Mouse (Mus musculus) lung, embryonic 15.5 days (tissue): ENCODE data around the gene Rfx1. TPM values are rescaled to one million over a fixed set of nuclear protein-coding genes. Genes with fewer than 3 reads are reported as not detected.

Experiments used
- ATAC-seq: fragments of 200-750 bp; cut with Nextera tagmentation; 2 replicates; pipeline ENCODE4 v1.8.0; 2017; ENCODE audit warnings: moderate number of reproducible peaks, borderline replicate concordance; ENCODE audit not compliant: low FRiP score, low TSS enrichment; ENCODE audit errors: extremely low read depth
- H3K27ac ChIP-seq: fragments of 300-500 bp; sonication (generic); 2 replicates; pipeline ENCODE4 v1.5.1; 2015; ENCODE audit warnings: moderate library complexity, mild to moderate bottlenecking, inconsistent platforms
- H3K27me3 ChIP-seq: fragments of 300-500 bp; sonication (generic); 2 replicates; pipeline ENCODE4 v1.6.1; 2015; ENCODE audit warnings: inconsistent platforms
- H3K36me3 ChIP-seq: fragments of 300-500 bp; sonication (generic); 2 replicates; pipeline ENCODE4 v1.6.1; 2015; ENCODE audit warnings: inconsistent platforms
- H3K4me1 ChIP-seq: fragments of 300-500 bp; sonication (generic); 2 replicates; pipeline ENCODE4 v1.6.1; 2015; ENCODE audit warnings: inconsistent platforms
- H3K4me2 ChIP-seq: fragments of 300-500 bp; sonication (generic); 2 replicates; pipeline ENCODE4 v1.6.1; 2015; ENCODE audit warnings: inconsistent platforms, mild to moderate bottlenecking, moderate library complexity
- H3K4me3 ChIP-seq: fragments of 300-500 bp; sonication (generic); 2 replicates; pipeline ENCODE4 v1.5.1; 2015; ENCODE audit warnings: mild to moderate bottlenecking, inconsistent platforms
- H3K9ac ChIP-seq: fragments of 300-500 bp; sonication (generic); 2 replicates; pipeline ENCODE4 v1.6.1; 2015; ENCODE audit warnings: inconsistent platforms
- H3K9me3 ChIP-seq: fragments of 300-500 bp; sonication (generic); 2 replicates; pipeline ENCODE4 v1.6.1; 2016; ENCODE audit warnings: inconsistent platforms
- WGBS: fragments of 180-500 bp; shearing (Covaris S2); methylation state at CpG from one replicate; pipeline ENCODE4 v1.1.7; 2015; 5-methylcytosine and 5-hydroxymethylcytosine counted together
- polyA plus RNA-seq: library from polyadenylated mRNA; unstranded; fragments of >200 nt; fragmentation: Nextera tagmentation; extraction: Ambion mirVana; gene quantifications from 2 replicates; pipeline ENCODE4 v1.2.1, GENCODE M21; 2015

Rfx1 gene
- polyA plus RNA-seq: 9.0 and 10.6 TPM in 2 replicates

DNA sequence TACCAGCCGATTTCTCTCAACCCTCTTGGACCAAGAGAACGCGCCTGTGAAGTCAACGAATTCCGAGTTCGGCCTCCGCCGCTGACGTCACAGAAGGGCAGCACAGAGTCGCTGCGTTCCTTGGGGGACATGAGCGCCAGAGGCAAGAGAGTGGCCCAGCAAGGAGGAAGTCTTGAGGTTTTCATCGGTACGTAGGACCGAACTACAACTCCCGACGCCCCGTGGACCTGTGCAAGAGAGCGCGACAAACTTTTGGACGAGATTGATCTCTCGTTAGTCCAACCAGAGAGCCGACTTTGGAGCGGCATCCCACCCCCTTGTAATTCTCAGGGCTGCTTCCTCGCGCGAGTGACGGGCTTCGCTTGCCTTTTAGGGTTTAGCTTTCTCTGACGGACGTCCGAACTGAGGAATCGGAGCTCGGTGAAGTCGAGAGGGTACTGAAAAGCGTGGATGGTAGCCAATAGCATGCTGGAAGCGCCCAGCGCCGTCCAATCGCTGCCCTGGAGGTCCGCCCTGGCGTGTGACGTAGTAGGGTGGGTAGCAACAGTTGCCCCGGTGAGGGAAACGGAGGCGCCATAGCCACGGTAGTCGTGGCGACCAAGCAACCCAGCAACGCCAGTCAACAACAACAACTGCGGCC, at the start of gene Rfx1:
Rfx1 (plus strand) TSS at position 544 of the 640 bp plus-strand sequence.
- WGBS: under 1% methylated on average over 51 of the region's 51 CpGs
- Histone ChIP-seq H3K9ac (peak within 1 kb of the TSS; percentile 84), H3K27me3 (no peaks in the 10 kb centered on the region), H3K27ac (peak within 1 kb of the TSS; percentile 98), H3K9me3 (no peaks in the 10 kb centered on the region), H3K4me3 (peak within 1 kb of the TSS; percentile 95), H3K4me1 (peaks cover 28% of the 10 kb centered on the region), H3K36me3 (no peaks in the 10 kb centered on the region), H3K4me2 (peak within 1 kb of the TSS; percentile 78)
- ATAC-seq: peak; percentile 97

DNA sequence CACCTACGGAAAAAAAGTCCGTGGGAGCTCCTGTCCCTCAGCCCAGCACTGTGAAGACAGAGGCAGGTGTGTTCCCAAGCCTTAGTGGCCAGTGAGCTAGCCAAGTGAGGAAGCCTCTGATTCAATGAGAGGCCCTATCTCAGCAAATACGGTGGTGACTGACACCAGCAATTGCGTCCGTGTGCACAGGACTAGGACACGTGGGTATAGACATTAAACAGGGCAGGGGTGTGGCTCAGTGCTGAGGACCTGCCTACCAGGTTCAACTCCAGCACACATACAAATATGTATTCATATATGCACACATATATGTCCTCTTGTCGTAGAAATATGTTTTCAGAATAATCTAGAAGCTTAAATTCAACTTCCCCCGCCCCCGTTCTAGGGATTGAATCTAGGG, 46.9 kb upstream of the Rfx1 start:
- ATAC-seq: no peak
- H3K27me3 ChIP-seq: peaks cover 25% of the 10 kb centered on the region; the same call in 1 of the 2 replicates
- WGBS: 71% methylated on average over 9 of the region's 9 CpGs
- no peaks in the 10 kb centered on the region for H3K9me3 ChIP-seq
- H3K27ac ChIP-seq: no peak overlapping the region
- no peak overlapping the region for H3K4me3 ChIP-seq
- H3K36me3 ChIP-seq: no peaks in the 10 kb centered on the region
- peaks cover 41% of the 10 kb centered on the region for H3K4me1 ChIP-seq
- no peak overlapping the region for H3K9ac ChIP-seq
- no peak overlapping the region for H3K4me2 ChIP-seq

DNA sequence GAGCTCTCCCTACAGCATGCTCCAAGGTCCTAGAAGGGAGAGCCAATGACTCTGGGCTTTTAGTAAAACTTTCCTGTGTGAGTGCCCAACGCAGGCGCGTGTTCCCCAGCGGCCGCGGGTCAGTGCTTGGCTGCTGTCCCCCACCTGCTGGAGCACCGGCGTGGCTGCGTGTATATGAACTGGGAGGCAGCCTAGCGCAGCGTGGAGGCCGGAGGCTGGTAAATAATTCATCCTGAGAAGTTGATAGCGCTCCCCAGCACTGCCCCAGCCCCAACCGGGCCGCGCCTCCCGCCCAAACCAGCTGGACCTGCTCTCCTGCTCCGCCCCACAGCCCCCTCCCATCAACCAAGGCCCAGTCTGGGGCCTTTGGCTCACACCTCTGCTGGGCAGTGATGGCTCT, 45.5 kb upstream of the Rfx1 start, which contains the start of gene Palm3:
Palm3 (plus strand) TSS at position 376 of the 400 bp plus-strand sequence.
- H3K36me3 ChIP-seq: no peaks in the 10 kb centered on the region
- WGBS: 7% methylated on average over 18 of the region's 18 CpGs
- peak within 1 kb of the TSS; percentile 26 for H3K4me3 ChIP-seq
- peak within 1 kb of the TSS; percentile 56 for H3K4me2 ChIP-seq
- no peaks in the 10 kb centered on the region for H3K9me3 ChIP-seq
- ATAC-seq: peak; percentile 53
- peak within 1 kb of the TSS; percentile 24 for H3K9ac ChIP-seq
- H3K27ac ChIP-seq: peak within 1 kb of the TSS; percentile 75
- H3K4me1 ChIP-seq: peaks cover 48% of the 10 kb centered on the region
- H3K27me3 ChIP-seq: peaks cover 34% of the 10 kb centered on the region; the same call in 1 of the 2 replicates

DNA sequence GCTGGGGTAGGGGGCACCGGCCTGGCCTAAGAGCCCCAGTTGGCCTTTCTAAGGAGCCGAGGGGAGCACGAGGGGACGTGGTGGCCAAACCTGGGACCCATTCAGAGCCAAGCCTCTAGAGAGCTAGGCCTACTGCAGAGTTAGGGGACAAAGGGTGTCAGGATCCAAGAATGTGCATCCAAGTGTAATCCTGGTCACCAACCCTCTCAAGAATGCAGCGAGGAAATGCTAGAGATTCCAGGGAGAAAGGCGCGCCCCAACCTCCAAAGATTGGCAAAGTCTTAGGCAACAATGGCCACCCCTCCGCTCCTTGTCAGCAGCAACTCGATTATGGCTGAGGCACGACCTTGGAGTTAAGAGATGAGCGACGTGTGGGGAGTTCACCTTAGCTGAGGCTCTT, 45.1 kb upstream of the Rfx1 start:
- ATAC-seq: no peak
- Histone ChIP-seq H3K9ac (peak overlapping the region; percentile 24), H3K4me1 (peaks cover 52% of the 10 kb centered on the region), H3K9me3 (no peaks in the 10 kb centered on the region), H3K4me2 (peak overlapping the region; percentile 56), H3K4me3 (peak overlapping the region; percentile 26), H3K36me3 (no peaks in the 10 kb centered on the region), H3K27me3 (peaks cover 38% of the 10 kb centered on the region), H3K27ac (peak overlapping the region; percentile 75)
- WGBS: 36% methylated on average over 12 of the region's 12 CpGs

DNA sequence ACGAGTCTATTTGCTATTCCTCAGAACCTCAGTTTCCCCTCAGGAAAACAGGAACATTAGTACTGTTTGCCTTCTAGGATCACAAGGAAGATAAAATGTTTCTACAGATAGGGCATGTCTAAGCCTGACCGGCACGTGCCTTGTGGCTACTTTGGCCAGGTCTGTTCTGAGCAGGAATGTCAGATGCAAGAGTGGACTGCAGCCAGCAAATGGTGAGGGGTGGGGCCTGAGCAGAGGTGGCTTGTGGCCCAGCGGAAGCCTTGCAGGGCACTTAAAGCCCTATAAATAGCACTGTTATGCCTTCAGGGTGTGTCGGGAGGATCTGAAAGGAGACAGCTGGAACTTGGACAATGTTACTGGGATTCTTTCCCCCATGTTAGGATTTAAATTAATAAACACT, 43.5 kb upstream of the Rfx1 start:
- H3K4me2 ChIP-seq: peak overlapping the region; percentile 14
- H3K27me3 ChIP-seq: peaks cover 50% of the 10 kb centered on the region
- no peaks in the 10 kb centered on the region for H3K36me3 ChIP-seq
- H3K9ac ChIP-seq: no peak overlapping the region
- H3K4me3 ChIP-seq: no peak overlapping the region
- peak overlapping the region; percentile 26; the same call in 1 of the 2 replicates for H3K27ac ChIP-seq
- 5% methylated on average over 5 of the region's 5 CpGs for WGBS
- no peak for ATAC-seq
- H3K4me1 ChIP-seq: peaks cover 54% of the 10 kb centered on the region
- H3K9me3 ChIP-seq: no peaks in the 10 kb centered on the region

DNA sequence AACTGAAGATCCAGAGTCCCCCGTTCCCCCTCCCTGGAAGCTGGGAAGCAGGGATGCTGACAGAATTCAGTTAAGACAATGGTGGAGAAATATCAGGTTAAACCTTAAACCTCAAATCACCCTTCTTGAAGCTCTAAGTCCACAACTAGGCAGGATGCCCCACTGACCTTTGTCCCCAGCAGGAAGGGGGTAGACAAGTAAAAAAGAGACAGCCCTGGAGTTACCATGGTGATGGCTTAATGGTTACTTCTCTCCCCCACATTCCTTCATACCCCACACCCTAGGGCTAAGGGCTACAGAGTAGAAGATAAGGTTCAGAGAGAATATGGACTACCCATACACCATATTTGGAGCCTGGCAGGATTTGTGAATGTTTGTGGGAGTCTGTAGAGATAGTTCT, 43.0 kb upstream of the Rfx1 start:
- Histone ChIP-seq H3K4me1 (peaks cover 54% of the 10 kb centered on the region), H3K27me3 (peaks cover 50% of the 10 kb centered on the region), H3K9ac (no peak overlapping the region), H3K27ac (no peak overlapping the region), H3K9me3 (no peaks in the 10 kb centered on the region), H3K4me3 (no peak overlapping the region), H3K4me2 (peak overlapping the region; percentile 14), H3K36me3 (no peaks in the 10 kb centered on the region)
- 44% methylated on average over 1 of the region's 1 CpGs for whole genome bisulfite sequencing
- ATAC-seq: no peak

GRCm38 (mm10) chr8:84024171-84024570, 42.5 kb upstream of the Rfx1 start:
- WGBS: 16% methylated on average over 10 of the region's 10 CpGs
- Histone ChIP-seq H3K27ac (no peak overlapping the region), H3K27me3 (peaks cover 50% of the 10 kb centered on the region), H3K36me3 (no peaks in the 10 kb centered on the region), H3K9me3 (no peaks in the 10 kb centered on the region), H3K4me3 (no peak overlapping the region), H3K4me1 (peaks cover 54% of the 10 kb centered on the region), H3K4me2 (no peak overlapping the region), H3K9ac (no peak overlapping the region)
- ATAC-seq: no peak

DNA sequence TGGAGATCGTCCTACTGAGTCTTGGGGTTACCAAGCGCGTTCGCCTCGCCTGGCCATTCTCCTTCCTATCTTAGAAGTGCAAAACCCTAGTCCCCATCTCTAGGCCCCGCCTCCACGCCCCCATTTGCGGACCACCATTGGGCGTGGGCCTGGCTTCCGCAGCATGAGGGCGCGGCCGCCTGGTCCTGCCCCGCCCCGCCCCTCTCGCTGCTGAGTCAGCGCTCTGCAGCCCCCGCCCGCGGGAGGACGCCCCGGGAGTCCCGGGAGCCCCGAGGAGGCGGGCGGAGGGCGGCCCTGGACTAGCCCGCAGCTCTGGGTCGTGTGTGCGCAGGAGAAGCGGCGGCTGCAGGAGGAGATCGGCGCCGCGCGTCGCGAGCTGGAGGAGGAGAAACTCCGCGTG, 40.8 kb upstream of the Rfx1 start:
- no peaks in the 10 kb centered on the region for H3K36me3 ChIP-seq
- H3K27ac ChIP-seq: no peak overlapping the region
- peaks cover 45% of the 10 kb centered on the region for H3K4me1 ChIP-seq
- H3K9me3 ChIP-seq: no peaks in the 10 kb centered on the region
- peak; percentile 71; the same call in 1 of the 2 replicates for ATAC-seq
- peak overlapping the region; percentile 73 for H3K4me2 ChIP-seq
- peaks cover 38% of the 10 kb centered on the region for H3K27me3 ChIP-seq
- peak overlapping the region; percentile 42 for H3K4me3 ChIP-seq
- WGBS: 2% methylated on average over 41 of the region's 41 CpGs
- peak overlapping the region; percentile 14 for H3K9ac ChIP-seq

GRCm38 (mm10) chr8:84027449-84027848, 39.2 kb upstream of the Rfx1 start:
- Histone ChIP-seq H3K4me2 (no peak overlapping the region), H3K27me3 (peaks cover 25% of the 10 kb centered on the region), H3K4me1 (peaks cover 30% of the 10 kb centered on the region), H3K27ac (no peak overlapping the region), H3K4me3 (no peak overlapping the region), H3K36me3 (no peaks in the 10 kb centered on the region), H3K9me3 (no peaks in the 10 kb centered on the region), H3K9ac (no peak overlapping the region)
- 19% methylated on average over 10 of the region's 10 CpGs for WGBS
- ATAC-seq: no peak

GRCm38 (mm10) chr8:84029272-84029671, 37.4 kb upstream of the Rfx1 start:
- no peaks in the 10 kb centered on the region for H3K9me3 ChIP-seq
- ATAC-seq: no peak
- no peak overlapping the region for H3K4me3 ChIP-seq
- no peak overlapping the region for H3K9ac ChIP-seq
- no peak overlapping the region for H3K4me2 ChIP-seq
- H3K27me3 ChIP-seq: peaks cover 25% of the 10 kb centered on the region
- H3K27ac ChIP-seq: no peak overlapping the region
- peaks cover 13% of the 10 kb centered on the region for H3K4me1 ChIP-seq
- 80% methylated on average over 5 of the region's 5 CpGs for WGBS
- no peaks in the 10 kb centered on the region for H3K36me3 ChIP-seq

GRCm38 (mm10) chr8:84032777-84033176, 33.9 kb upstream of the Rfx1 start:
- H3K36me3 ChIP-seq: no peaks in the 10 kb centered on the region
- no peak overlapping the region for H3K4me3 ChIP-seq
- no peak overlapping the region for H3K4me2 ChIP-seq
- ATAC-seq: no peak
- WGBS: 68% methylated on average over 4 of the region's 4 CpGs
- H3K9me3 ChIP-seq: no peaks in the 10 kb centered on the region
- H3K9ac ChIP-seq: no peak overlapping the region
- no peaks in the 10 kb centered on the region for H3K4me1 ChIP-seq
- 0 out of 2 replicates have a peak, but pooled peaks cover 3% of the 10 kb centered on the region for H3K27me3 ChIP-seq
- no peak overlapping the region for H3K27ac ChIP-seq

- H3K4me3 ChIP-seq: no peak overlapping the region
- WGBS: 56% methylated on average over 5 of the region's 5 CpGs
- no peaks in the 10 kb centered on the region for H3K36me3 ChIP-seq
- peaks cover 22% of the 10 kb centered on the region for H3K27me3 ChIP-seq
- no peak for ATAC-seq
- no peaks in the 10 kb centered on the region for H3K9me3 ChIP-seq
- no peak overlapping the region for H3K9ac ChIP-seq
- peaks cover 10% of the 10 kb centered on the region for H3K4me1 ChIP-seq
- H3K4me2 ChIP-seq: no peak overlapping the region
- H3K27ac ChIP-seq: no peak overlapping the region
Measured at GRCm38 (mm10) chr8:84038015-84038414, 28.6 kb upstream of the Rfx1 start.
